Comparison of ENCODE assay signal across 39 mouse cellular contexts in genomic region chr7:139901981-139902380, GRCm38 (mm10). TPM values are rescaled to one million over a fixed set of nuclear protein-coding genes. Genes with fewer than 3 reads are reported as not detected.
"Had no signal": no experiment of that assay in that cellular context is flagged by ENCODE, and none has a peak within 500 bp of the region (broad histone marks: within the 10 kb centered on the region; RNA-seq: fewer than 3 reads in every experiment).

No protein-coding gene starts in this region.

- DNase-seq: heart, postnatal 10 days; heart, postnatal 14 days; heart, postnatal 36 days; heart, postnatal 4 days; kidney, adult 11 months; kidney, adult 18-20 months; kidney, adult 2 months; kidney, adult 8-10 months; kidney, adult 9 months; kidney, postnatal 10 days; kidney, postnatal 14 days; kidney, postnatal 25 days; kidney, postnatal 36 days; kidney, postnatal 4 days; layer of hippocampus, adult 9-11 months; layer of hippocampus, postnatal 36 days had no signal

- H3K36me3 ChIP-seq: heart, embryonic 10.5 days; heart, embryonic 12.5 days; heart, embryonic 13.5 days; heart, embryonic 15.5 days; hindbrain, embryonic 10.5 days; hindbrain, embryonic 12.5 days; hindbrain, embryonic 15.5 days; intestine, embryonic 15.5 days; kidney, embryonic 15.5 days had no signal

- H3K27me3 ChIP-seq: hindbrain, embryonic 13.5 days; hindbrain, embryonic 15.5 days; intestine, embryonic 15.5 days had no signal

- H3K9me3 ChIP-seq: heart, embryonic 10.5 days; heart, embryonic 12.5 days; heart, embryonic 13.5 days; heart, embryonic 15.5 days; hindbrain, embryonic 10.5 days; hindbrain, embryonic 12.5 days; hindbrain, embryonic 13.5 days; hindbrain, embryonic 15.5 days; intestine, embryonic 15.5 days; kidney, embryonic 15.5 days had no signal

- H3K4me2 ChIP-seq: heart, embryonic 11.5 days; heart, embryonic 12.5 days; heart, embryonic 13.5 days; heart, embryonic 15.5 days; hindbrain, embryonic 12.5 days; hindbrain, embryonic 13.5 days; hindbrain, embryonic 14.5 days; hindbrain, embryonic 15.5 days; intestine, embryonic 15.5 days; kidney, embryonic 15.5 days had no signal

- H3K27ac ChIP-seq: heart, embryonic 10.5 days; heart, embryonic 13.5 days; heart, embryonic 15.5 days; hindbrain, embryonic 10.5 days; hindbrain, embryonic 12.5 days; hindbrain, embryonic 13.5 days; hindbrain, embryonic 14.5 days; hindbrain, embryonic 15.5 days; hindbrain, postnatal 0 days; intestine, embryonic 15.5 days; kidney, embryonic 15.5 days; kidney, postnatal 0 days had no signal

- H3K9ac ChIP-seq: heart, embryonic 12.5 days; heart, embryonic 13.5 days; heart, embryonic 15.5 days; hindbrain, embryonic 12.5 days; hindbrain, embryonic 13.5 days; hindbrain, embryonic 14.5 days; hindbrain, embryonic 15.5 days; intestine, embryonic 15.5 days; kidney, embryonic 15.5 days had no signal

- H3K4me3 ChIP-seq: heart, embryonic 10.5 days; heart, embryonic 12.5 days; heart, embryonic 13.5 days; heart, embryonic 15.5 days; hindbrain, embryonic 10.5 days; hindbrain, embryonic 12.5 days; hindbrain, embryonic 13.5 days; hindbrain, embryonic 15.5 days; intestine, embryonic 15.5 days; kidney, embryonic 15.5 days; layer of hippocampus, adult 2 months had no signal

- H3K4me1 ChIP-seq: heart, embryonic 13.5 days; heart, embryonic 15.5 days; intestine, embryonic 15.5 days had no signal

- ATAC-seq: hindbrain, embryonic 16.5 days; hindbrain, postnatal 0 days; inflammation-experienced regulatory T-cells, adult 6 months; intestine, embryonic 15.5 days; intestine, embryonic 16.5 days; intestine, postnatal 0 days had no signal

RNA-seq across cellular contexts. Expression of gene Kndc1, which starts 7.5 kb away (rescaled TPM):
- polyA plus RNA-seq: heart, postnatal 0 days had no signal

RNA-seq across cellular contexts. Expression of gene Utf1, which starts 41.6 kb away (rescaled TPM):
- polyA plus RNA-seq: heart, embryonic 11.5 days; heart, embryonic 12.5 days; heart, embryonic 13.5 days; heart, embryonic 14.5 days; heart, embryonic 15.5 days; heart, postnatal 0 days; hindbrain, embryonic 10.5 days; hindbrain, embryonic 11.5 days; hindbrain, embryonic 12.5 days; hindbrain, embryonic 13.5 days; hindbrain, embryonic 14.5 days; hindbrain, embryonic 15.5 days; hindbrain, embryonic 16.5 days; hindbrain, postnatal 0 days; intestine, embryonic 14.5 days; intestine, embryonic 15.5 days; intestine, embryonic 16.5 days; intestine, postnatal 0 days; kidney, embryonic 15.5 days; kidney, postnatal 0 days had no signal
